Mouse (Mus musculus) kidney, adult 9 months (tissue): ENCODE measurements around the gene Akap2.

Source experiments
- DNase-seq: peaks from one replicate; pipeline ENCODE4 v3.0.0; 2022

The Akap2 gene

GRCm38 (mm10) chr4:57798286-57799018 lies 81.0 kb downstream of the Akap2 start:
- no peak for DNase-seq

- DNase-seq, result no peak
These were observed 81.8 kb downstream of the Akap2 start for GRCm38 (mm10) chr4:57799297-57799696.

- DNase-seq, result no peak
These were observed 83.8 kb downstream of the Akap2 start for GRCm38 (mm10) chr4:57801239-57801638.

- DNase-seq, result no peak
These were observed 84.5 kb downstream of the Akap2 start for GRCm38 (mm10) chr4:57801986-57802385.

- DNase-seq, result no peak
These were observed 85.0 kb downstream of the Akap2 start for GRCm38 (mm10) chr4:57802411-57802810.

- no peak for DNase-seq
These were observed 87.4 kb downstream of the Akap2 start for GRCm38 (mm10) chr4:57804902-57805301.

GRCm38 (mm10) chr4:57809449-57809848 lies 92.0 kb downstream of the Akap2 start:
- no peak for DNase-seq

GRCm38 (mm10) chr4:57812075-57812474 lies 94.6 kb downstream of the Akap2 start:
- no peak for DNase-seq

- peak; percentile 43 for DNase-seq
These were observed 95.6 kb downstream of the Akap2 start for GRCm38 (mm10) chr4:57812916-57813575.

- DNase-seq, result peak; percentile 31
These were observed 96.1 kb downstream of the Akap2 start for GRCm38 (mm10) chr4:57813576-57813945.

- peak; percentile 28 for DNase-seq
These were observed 97.9 kb downstream of the Akap2 start for GRCm38 (mm10) chr4:57815355-57815754.

GRCm38 (mm10) chr4:57816146-57816545 lies 98.7 kb downstream of the Akap2 start:
- no peak for DNase-seq

GRCm38 (mm10) chr4:57820839-57821374 lies 103.5 kb downstream of the Akap2 start:
- DNase-seq, result no peak

GRCm38 (mm10) chr4:57821556-57822356 lies 104.3 kb downstream of the Akap2 start:
- no peak for DNase-seq

- no peak for DNase-seq
These were observed 105.2 kb downstream of the Akap2 start for GRCm38 (mm10) chr4:57822641-57823040.

- no peak for DNase-seq
These were observed 107.3 kb downstream of the Akap2 start for GRCm38 (mm10) chr4:57824626-57825240.

- no peak for DNase-seq
These were observed 108.8 kb downstream of the Akap2 start for GRCm38 (mm10) chr4:57826272-57826671.

GRCm38 (mm10) chr4:57829131-57829530 lies 111.7 kb downstream of the Akap2 start:
- no peak for DNase-seq

- no peak for DNase-seq
These were observed 112.3 kb downstream of the Akap2 start for GRCm38 (mm10) chr4:57829740-57830139.

- DNase-seq, result no peak
These were observed 114.9 kb downstream of the Akap2 start for GRCm38 (mm10) chr4:57832318-57832717.

GRCm38 (mm10) chr4:57833060-57833459 lies 115.6 kb downstream of the Akap2 start:
- no peak for DNase-seq

- DNase-seq, result no peak
These were observed 116.7 kb downstream of the Akap2 start for GRCm38 (mm10) chr4:57834141-57834540.

- DNase-seq, result no peak
These were observed 119.6 kb downstream of the Akap2 start for GRCm38 (mm10) chr4:57837089-57837488.
